Mouse (Mus musculus) CH12.LX (cell line): ENCODE data around the gene Fam219b. TPM values are rescaled to one million over a fixed set of nuclear protein-coding genes. Genes with fewer than 3 reads are reported as not detected.

Experiments used
- DNase-seq: peaks from one replicate; pipeline ENCODE4 v3.0.0-alpha.2; 2013; ENCODE audit errors: extremely low read depth
- H3K27ac ChIP-seq: 2 replicates; pipeline ENCODE4 v1.5.1; 2012; ENCODE audit warnings: low read depth, mild to moderate bottlenecking, control low read depth, moderate library complexity; ENCODE audit not compliant: insufficient read depth
- H3K27me3 ChIP-seq: replicated peaks from 2 replicates; pipeline ENCODE3; 2012; ENCODE audit warnings: inconsistent platforms
- H3K36me3 ChIP-seq, 2 experiments: replicated peaks in 1 of 2; 2 replicates each; pipeline versions ENCODE3 to v1.6.1; 2012; ENCODE audit warnings: inconsistent platforms in 1 of 2, low read length in 1 of 2, mild to moderate bottlenecking in 1 of 2, mixed read lengths in 1 of 2, moderate library complexity in 1 of 2; ENCODE audit not compliant: control insufficient read depth in 1 of 2, insufficient read depth in 1 of 2
- H3K4me1 ChIP-seq, 2 experiments: 2 replicates each; pipeline ENCODE4 v1.6.1; 2012; ENCODE audit warnings: inconsistent platforms in 1 of 2, moderate library complexity in 1 of 2; ENCODE audit not compliant: insufficient read depth in 2 of 2, control insufficient read depth in 1 of 2
- H3K4me2 ChIP-seq: 2 replicates; pipeline ENCODE4 v1.6.1; 2012; ENCODE audit warnings: low read depth, mild to moderate bottlenecking, control low read depth; ENCODE audit not compliant: poor library complexity, insufficient read depth, severe bottlenecking
- H3K4me3 ChIP-seq, 3 experiments: fragments of 150-350 bp in 1 of 3; sonication (generic) in 1 of 3; replicated peaks in 1 of 3; 2 replicates each; pipeline versions ENCODE3 to v1.5.1; 2011 to 2012; ENCODE audit warnings: low read depth in 2 of 3, low read length in 2 of 3, mild to moderate bottlenecking in 2 of 3, moderate library complexity in 2 of 3, control low read depth in 1 of 3, improper control_type of control experiment in 1 of 3, inconsistent platforms in 1 of 3, mixed read lengths in 1 of 3; ENCODE audit not compliant: poor library complexity in 1 of 3
- H3K79me2 ChIP-seq: replicated peaks from 2 replicates; pipeline ENCODE4 v1.6.1; 2012; ENCODE audit warnings: mild to moderate bottlenecking, moderate library complexity; ENCODE audit not compliant: control insufficient read depth, poor library complexity, insufficient read depth, severe bottlenecking; ENCODE audit errors: extremely low read depth
- H3K9ac ChIP-seq: 2 replicates; pipeline ENCODE4 v1.6.1; 2012; ENCODE audit warnings: low read depth, mild to moderate bottlenecking, control low read depth, moderate library complexity; ENCODE audit not compliant: insufficient read depth
- H3K9me3 ChIP-seq: replicated peaks from 2 replicates; pipeline ENCODE3; 2012; ENCODE audit warnings: low read length, inconsistent platforms, mixed read lengths
- CHD1 ChIP-seq: IDR thresholded peaks from 2 replicates; pipeline ENCODE4 v1.6.1; 2012; ENCODE audit warnings: low read depth, low read length, improper control_type of control experiment, inconsistent platforms
- CHD2 ChIP-seq: IDR thresholded peaks from 2 replicates; pipeline ENCODE4 v1.6.1; 2011; ENCODE audit warnings: low read length, improper control_type of control experiment
- CTCF ChIP-seq, 2 experiments: IDR thresholded peaks in 1 of 2; conservative IDR thresholded peaks in 1 of 2; 2 replicates each; pipeline ENCODE4 v1.5.1; 2011 to 2012; ENCODE audit warnings: low read depth in 2 of 2, low read length in 2 of 2, improper control_type of control experiment in 1 of 2, inconsistent platforms in 1 of 2, mild to moderate bottlenecking in 1 of 2, moderate library complexity in 1 of 2
- E2F4 ChIP-seq: IDR thresholded peaks from 2 replicates; pipeline ENCODE4 v1.6.1; 2011; ENCODE audit warnings: low read depth, low read length, improper control_type of control experiment; ENCODE audit not compliant: insufficient replicate concordance
- ELF1 ChIP-seq: IDR thresholded peaks from 2 replicates; pipeline ENCODE4 v1.6.1; 2014; ENCODE audit warnings: low read depth, mild to moderate bottlenecking, inconsistent platforms, low read length, improper control_type of control experiment
- ETS1 ChIP-seq: conservative IDR thresholded peaks from 2 replicates; pipeline ENCODE4 v1.6.1; 2012; ENCODE audit warnings: low read depth, mild to moderate bottlenecking, inconsistent platforms, low read length, improper control_type of control experiment, moderate library complexity
- JUN ChIP-seq: IDR thresholded peaks from 2 replicates; pipeline ENCODE4 v1.6.1; 2011; ENCODE audit warnings: low read depth, mild to moderate bottlenecking, low read length, improper control_type of control experiment, moderate library complexity; ENCODE audit not compliant: insufficient read depth
- JUND ChIP-seq: conservative IDR thresholded peaks from 2 replicates; pipeline ENCODE4 v1.6.1; 2011; ENCODE audit warnings: low read depth, low read length, improper control_type of control experiment
- KAT2A ChIP-seq: IDR thresholded peaks from 2 replicates; pipeline ENCODE4 v1.6.1; 2012; ENCODE audit warnings: low read length, improper control_type of control experiment, inconsistent platforms; ENCODE audit not compliant: insufficient replicate concordance
- MAZ ChIP-seq: IDR thresholded peaks from 2 replicates; pipeline ENCODE4 v1.6.1; 2012; ENCODE audit warnings: low read depth, mild to moderate bottlenecking, inconsistent platforms, low read length, improper control_type of control experiment, moderate library complexity
- MXI1 ChIP-seq: IDR thresholded peaks from 2 replicates; pipeline ENCODE4 v1.6.1; 2011; ENCODE audit warnings: mild to moderate bottlenecking, low read depth, low read length, improper control_type of control experiment
- NELFE ChIP-seq: IDR thresholded peaks from 2 replicates; pipeline ENCODE4 v1.6.1; 2011; ENCODE audit warnings: low read depth, low read length, improper control_type of control experiment
- POLR2A ChIP-seq: IDR thresholded peaks from 2 replicates; pipeline ENCODE4 v1.6.1; 2011; ENCODE audit warnings: low read depth, mild to moderate bottlenecking, improper control_type of control experiment, low read length
- POLR2AphosphoS2 ChIP-seq: IDR thresholded peaks from 2 replicates; pipeline ENCODE4 v1.6.1; 2011; ENCODE audit warnings: low read depth, low read length, improper control_type of control experiment
- RAD21 ChIP-seq: IDR thresholded peaks from 2 replicates; pipeline ENCODE4 v1.6.1; 2011; ENCODE audit warnings: low read depth, mild to moderate bottlenecking, low read length, improper control_type of control experiment, moderate library complexity
- RCOR1 ChIP-seq: conservative IDR thresholded peaks from 2 replicates; pipeline ENCODE4 v1.6.1; 2012; ENCODE audit warnings: low read depth, mild to moderate bottlenecking, inconsistent platforms, low read length, improper control_type of control experiment
- SIN3A ChIP-seq: IDR thresholded peaks from 2 replicates; pipeline ENCODE4 v1.6.1; 2012; ENCODE audit warnings: low read length, improper control_type of control experiment, inconsistent platforms
- USF1 ChIP-seq: IDR thresholded peaks from 2 replicates; pipeline ENCODE4 v1.6.1; 2014; ENCODE audit warnings: low read depth, mild to moderate bottlenecking, inconsistent platforms, low read length, improper control_type of control experiment
- ZC3H11A ChIP-seq: IDR thresholded peaks from 2 replicates; pipeline ENCODE4 v1.6.1; 2012; ENCODE audit warnings: low read depth, mild to moderate bottlenecking, inconsistent platforms, low read length, improper control_type of control experiment
- ZMIZ1 ChIP-seq: IDR thresholded peaks from 2 replicates; pipeline ENCODE4 v1.6.1; 2012; ENCODE audit warnings: low read depth, mild to moderate bottlenecking, inconsistent platforms, low read length, improper control_type of control experiment
- dilution Hi-C: fragments of 300-500 bp; cut with MboI; formaldehyde crosslinking; loops from 2 replicates; pipeline ENCODE4 v1.14.3; 2020; ENCODE audit warnings: low sequenced_read_pairs; ENCODE audit not compliant: extremely low pct_unique_long_range_greater_than_20kb, extremely low pct_ligation_motif_present
- in situ Hi-C: fragments of 300-500 bp; cut with MboI; formaldehyde crosslinking; loops from 3 replicates; pipeline ENCODE4 v1.14.3; 2019; ENCODE audit warnings: low sequenced_read_pairs, low pct_ligation_motif_present, low pct_unique_long_range_greater_than_20kb, mixed read lengths
- polyA plus RNA-seq: library from polyadenylated mRNA; unstranded; fragments of >175 nt; gene quantifications from 2 replicates; pipeline ENCODE4 v1.2.1, GENCODE M21; 2012; ENCODE audit warnings: low read depth; ENCODE audit not compliant: insufficient read length
- total RNA-seq, 2 experiments: library from RNA; depleted of rRNA; stranded (reverse); fragments of 300-350 nt in 1 of 2; fragments of >200 nt in 1 of 2; gene quantifications; 2 replicates each; pipeline ENCODE4 v1.2.3; 2012 to 2014

The Fam219b gene
- total and polyA plus RNA-seq, 3 experiments: 8.3 to 10.6 (median 9.2) TPM

DNA sequence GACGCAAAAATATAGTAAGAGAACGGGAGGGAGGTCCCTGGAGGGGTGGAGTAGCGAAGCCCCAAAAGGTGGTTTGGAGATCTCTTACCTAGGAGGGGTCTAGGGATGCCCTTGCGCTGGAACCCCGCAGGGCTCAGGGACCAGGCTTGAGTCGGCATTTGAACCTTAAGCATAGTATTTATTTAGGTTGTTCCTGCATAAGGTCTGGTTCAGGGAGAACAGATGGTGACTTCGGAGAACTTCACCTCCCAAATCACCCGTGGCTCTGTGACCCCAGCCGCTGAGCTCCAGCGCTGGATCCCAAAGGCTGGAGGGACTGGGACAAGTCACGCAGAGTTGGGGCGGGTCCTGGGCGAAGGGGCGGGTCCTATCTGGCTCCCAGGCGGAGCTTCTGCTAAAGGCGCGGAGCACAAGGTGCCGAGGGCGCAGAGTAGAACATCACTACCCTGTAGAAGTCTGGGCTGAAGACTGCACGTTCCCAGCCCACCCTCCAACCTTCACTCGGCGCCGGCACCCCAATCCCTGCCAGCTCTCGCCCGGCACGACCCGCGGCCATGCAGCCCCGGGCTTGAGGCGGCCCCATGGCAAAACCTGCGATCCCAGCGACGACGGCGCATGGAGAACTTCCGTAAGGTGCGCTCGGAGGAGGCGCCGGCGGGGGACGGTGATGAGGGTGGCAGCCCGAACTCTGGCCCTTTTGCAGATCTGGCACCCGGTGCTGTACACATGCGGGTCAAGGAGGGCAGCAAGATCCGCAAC, 33.5 kb upstream of the Fam219b start, which contains the start of gene Rpp25:
Rpp25 (plus strand) TSS at position 405 of the 759 bp plus-strand sequence.
- Histone ChIP-seq H3K27me3 (no peaks in the 10 kb centered on the region), H3K9me3 (peaks cover 4% of the 10 kb centered on the region), H3K4me3 (no peak within 1 kb of the TSS), H3K36me3 (peaks cover 0 to 8% of the 10 kb centered on the region in 2 experiments), H3K79me2 (no peaks in the 10 kb centered on the region), H3K9ac (no peak within 1 kb of the TSS), H3K27ac (no peak within 1 kb of the TSS), H3K4me2 (no peak within 1 kb of the TSS), H3K4me1 (peaks cover 0 to 3% of the 10 kb centered on the region in 2 experiments; a peak in 1 of 4 replicates)
- in situ Hi-C loops: loop anchor here (10.0 kb wide), 1 partner anchor 59 kb away; the partner anchor contains the start of gene Ppcdc
- dilution Hi-C loops: no loop called here
- TF ChIP-seq MXI1: no peak
- no peak for TF ChIP-seq ZC3H11A
- TF ChIP-seq JUND: no peak
- TF ChIP-seq ELF1: no peak
- no peak for TF ChIP-seq E2F4
- TF ChIP-seq, all 38 proteins: peak for 0
- no peak for DNase-seq

DNA sequence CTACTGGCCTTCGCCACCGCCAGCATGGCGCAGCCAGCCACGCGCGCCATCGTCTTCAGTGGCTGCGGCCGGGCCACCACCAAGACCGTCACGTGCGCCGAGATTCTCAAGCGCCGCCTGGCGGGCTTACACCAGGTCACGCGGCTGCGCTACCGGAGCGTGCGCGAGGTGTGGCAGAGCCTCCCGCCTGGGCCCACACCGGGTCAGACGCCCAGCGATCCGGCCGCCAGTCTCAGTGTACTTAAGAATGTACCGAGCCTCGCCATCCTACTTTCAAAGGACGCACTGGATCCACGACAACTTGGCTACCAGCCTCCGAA, 33.0 kb upstream of the Fam219b start:
- Histone ChIP-seq H3K4me1 (peaks cover 0 to 3% of the 10 kb centered on the region in 2 experiments; a peak in 1 of 4 replicates), H3K36me3 (peaks cover 0 to 8% of the 10 kb centered on the region in 2 experiments), H3K4me3 (no peak overlapping the region), H3K9ac (no peak overlapping the region), H3K27me3 (no peaks in the 10 kb centered on the region), H3K4me2 (no peak overlapping the region), H3K27ac (no peak overlapping the region), H3K79me2 (no peaks in the 10 kb centered on the region), H3K9me3 (peaks cover 4% of the 10 kb centered on the region)
- in situ Hi-C loops: loop anchor here (10.0 kb wide), 1 partner anchor 60 kb away; the partner anchor contains the start of gene Ppcdc
- DNase-seq: no peak
- dilution Hi-C loops: no loop called here
- no peak for TF ChIP-seq MAZ
- no peak for TF ChIP-seq CTCF (conservative IDR thresholded peaks at IDR 0.05 in 1 of 2, IDR thresholded peaks at IDR 0.05 in 1 of 2; ENCODE audit: low read depth in 2 of 2, low read length in 2 of 2)
- TF ChIP-seq, all 38 proteins: peak for 0

DNA sequence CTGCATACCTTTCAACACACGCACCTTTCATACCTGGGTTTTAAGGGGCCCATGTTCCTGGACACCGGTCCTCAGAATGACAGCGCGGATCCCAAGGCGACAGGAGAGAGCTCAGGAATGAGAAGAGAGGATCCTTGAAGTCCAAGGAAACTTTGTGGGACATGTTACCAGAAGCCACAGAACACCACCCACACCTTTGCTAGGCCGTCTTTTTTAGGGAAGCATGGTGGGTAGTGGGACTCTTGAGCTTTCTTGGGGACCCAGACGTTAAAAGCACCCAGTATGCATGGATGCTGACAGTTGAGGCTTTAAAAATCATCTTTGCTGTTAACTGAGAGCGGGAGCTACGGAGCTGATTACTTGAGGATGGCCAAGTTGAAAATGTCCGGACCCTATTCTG, 32.4 kb upstream of the Fam219b start:
- Histone ChIP-seq H3K36me3 (peaks cover 0 to 9% of the 10 kb centered on the region in 2 experiments), H3K27ac (no peak overlapping the region), H3K4me1 (peaks cover 0 to 3% of the 10 kb centered on the region in 2 experiments; a peak in 1 of 4 replicates), H3K4me2 (no peak overlapping the region), H3K27me3 (no peaks in the 10 kb centered on the region), H3K79me2 (no peaks in the 10 kb centered on the region), H3K9me3 (peaks cover 4% of the 10 kb centered on the region), H3K4me3 (no peak overlapping the region), H3K9ac (no peak overlapping the region)
- dilution Hi-C loops (no loop called here), in situ Hi-C loops (loop anchor here (10.0 kb wide), 1 partner anchor 60 kb away; the partner anchor contains the start of gene Ppcdc)
- no peak for DNase-seq
- TF ChIP-seq USF1 (no peak), RCOR1 (no peak), ETS1 (no peak), SIN3A (no peak), NELFE (no peak), RAD21 (no peak), CTCF (conservative IDR thresholded peaks at IDR 0.05 in 1 of 2, IDR thresholded peaks at IDR 0.05 in 1 of 2; ENCODE audit: low read depth in 2 of 2, low read length in 2 of 2) (no peak), POLR2AphosphoS2 (no peak), CHD2 (no peak), ZC3H11A (no peak), POLR2A (no peak), E2F4 (no peak), JUN (no peak), ZMIZ1 (no peak), KAT2A (no peak), MXI1 (no peak), CHD1 (no peak), JUND (no peak)
